Mouse (Mus musculus) neural tube, embryonic 13.5 days (tissue): Measurements from ENCODE around the gene Abcf2. TPM values are rescaled to one million over a fixed set of nuclear protein-coding genes. Genes with fewer than 3 reads are reported as not detected.

Experiments
- ATAC-seq: fragments of 200-750 bp; cut with Nextera tagmentation; 2 replicates; pipeline ENCODE4 v1.8.0; 2017; ENCODE audit warnings: low read depth, mild to moderate bottlenecking, moderate TSS enrichment, moderate library complexity
- H3K27ac ChIP-seq: fragments of 300-500 bp; sonication (generic); replicated peaks from 2 replicates; pipeline ENCODE4 v1.5.1; 2015; ENCODE audit warnings: moderate library complexity, mild to moderate bottlenecking, inconsistent platforms
- H3K27me3 ChIP-seq: fragments of 300-500 bp; sonication (generic); 2 replicates; pipeline ENCODE4 v1.6.1; 2015; ENCODE audit warnings: mild to moderate bottlenecking, inconsistent platforms
- H3K36me3 ChIP-seq: fragments of 300-500 bp; sonication (generic); 2 replicates; pipeline ENCODE4 v1.6.1; 2015; ENCODE audit warnings: mild to moderate bottlenecking, inconsistent platforms
- H3K4me1 ChIP-seq: fragments of 300-500 bp; sonication (generic); replicated peaks from 2 replicates; pipeline ENCODE4 v1.6.1; 2015; ENCODE audit warnings: inconsistent platforms
- H3K4me2 ChIP-seq: fragments of 300-500 bp; sonication (generic); 2 replicates; pipeline ENCODE4 v1.6.1; 2015; ENCODE audit warnings: inconsistent platforms, mild to moderate bottlenecking, moderate library complexity
- H3K4me3 ChIP-seq: fragments of 300-500 bp; sonication (generic); 2 replicates; pipeline ENCODE4 v1.5.1; 2015; ENCODE audit warnings: mild to moderate bottlenecking, inconsistent platforms
- H3K9ac ChIP-seq: fragments of 300-500 bp; sonication (generic); 2 replicates; pipeline ENCODE4 v1.6.1; 2015; ENCODE audit warnings: moderate library complexity, mild to moderate bottlenecking, inconsistent platforms
- H3K9me3 ChIP-seq: fragments of 300-500 bp; sonication (generic); 2 replicates; pipeline ENCODE4 v1.6.1; 2016; ENCODE audit warnings: inconsistent platforms
- WGBS: fragments of 180-500 bp; shearing (Covaris S2); methylation state at CpG from one replicate; pipeline ENCODE4 v1.1.7; 2015; 5-methylcytosine and 5-hydroxymethylcytosine counted together
- polyA plus RNA-seq: library from polyadenylated mRNA; unstranded; fragments of >200 nt; fragmentation: Nextera tagmentation; extraction: Ambion mirVana; gene quantifications from 2 replicates; pipeline ENCODE4 v1.2.1, GENCODE M21; 2015

The Abcf2 gene
- polyA plus RNA-seq, 1 experiment from 2014 or later = 91.2 TPM

DNA sequence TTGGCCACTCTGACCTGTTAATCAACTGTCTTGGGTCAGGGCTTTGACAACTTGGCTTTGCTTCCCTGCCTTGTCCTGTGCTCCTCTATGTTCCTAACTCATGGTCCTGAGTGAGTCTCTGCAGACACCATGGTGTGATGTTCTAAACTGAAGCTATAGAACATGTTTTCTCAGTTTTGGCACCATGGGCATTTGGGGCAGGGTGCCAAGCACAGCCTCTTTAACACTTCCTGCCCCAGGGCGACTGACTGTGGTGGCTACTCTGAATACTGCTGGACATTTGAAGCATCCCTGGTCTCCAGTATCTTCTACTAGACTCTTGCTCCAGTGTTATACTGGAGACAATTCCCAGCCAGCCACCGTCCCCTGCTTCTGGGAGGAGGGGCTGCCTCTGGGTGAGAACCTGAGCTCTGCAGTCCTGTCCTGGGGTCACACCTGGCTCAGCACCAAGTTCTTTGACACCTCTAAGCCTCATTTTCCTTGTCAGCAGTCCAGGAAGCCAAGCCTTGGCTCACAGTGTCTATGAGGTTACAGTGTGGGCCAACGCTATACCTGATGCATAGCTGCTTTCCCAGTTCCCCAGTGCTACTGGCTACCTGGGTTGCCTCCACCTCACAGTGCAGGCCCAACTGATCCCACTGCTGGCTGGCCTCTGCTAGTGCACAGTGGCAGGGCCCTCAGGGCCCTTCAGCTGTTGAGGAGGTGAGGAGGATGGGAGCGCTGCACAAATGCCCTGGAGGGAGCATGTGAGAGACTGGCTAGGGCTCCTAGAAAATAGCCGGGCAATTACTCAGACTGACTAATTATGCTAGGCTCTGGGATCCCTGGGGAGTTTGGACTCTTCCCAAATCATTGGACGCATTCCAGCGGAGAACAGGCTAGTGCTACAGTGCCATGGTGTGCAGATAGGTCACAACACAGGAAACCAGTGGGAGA, 34.4 kb upstream of the Abcf2 start:
- ATAC-seq = peak; percentile 74
- Histone ChIP-seq H3K9ac (peak overlapping the region; percentile 17; the same call in 1 of the 2 replicates), H3K4me3 (no peak overlapping the region), H3K27ac (peak overlapping the region; percentile 63), H3K36me3 (no peaks in the 10 kb centered on the region), H3K4me2 (no peak overlapping the region), H3K27me3 (no peaks in the 10 kb centered on the region), H3K9me3 (no peaks in the 10 kb centered on the region), H3K4me1 (peaks cover 30% of the 10 kb centered on the region)
- 43% methylated on average over 7 of the region's 7 CpGs for WGBS

DNA sequence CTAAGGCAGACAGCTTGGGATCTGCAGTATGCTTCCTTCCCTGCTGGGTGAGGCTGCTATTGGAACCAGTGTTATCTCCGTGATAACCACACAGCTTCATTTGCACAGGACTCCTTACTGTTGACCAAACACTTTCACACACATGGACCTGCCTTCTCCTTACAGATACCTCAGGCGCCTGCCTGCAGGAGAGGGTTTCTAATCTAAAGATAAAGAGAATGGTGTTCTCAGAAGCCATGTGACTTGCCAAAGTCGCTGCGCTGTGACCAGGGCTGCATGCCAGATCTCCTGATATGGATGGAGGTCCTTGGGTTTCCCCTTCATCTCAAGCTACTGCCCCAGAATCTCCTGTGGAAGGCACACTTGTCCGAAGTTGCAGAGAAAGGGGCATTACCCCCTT, 32.1 kb upstream of the Abcf2 start:
- Histone ChIP-seq H3K9ac (no peak overlapping the region), H3K9me3 (no peaks in the 10 kb centered on the region), H3K27me3 (no peaks in the 10 kb centered on the region), H3K4me1 (peaks cover 50% of the 10 kb centered on the region), H3K4me3 (no peak overlapping the region), H3K4me2 (no peak overlapping the region), H3K36me3 (no peaks in the 10 kb centered on the region), H3K27ac (no peak overlapping the region)
- WGBS = 50% methylated on average over 5 of the region's 5 CpGs
- no peak for ATAC-seq

DNA sequence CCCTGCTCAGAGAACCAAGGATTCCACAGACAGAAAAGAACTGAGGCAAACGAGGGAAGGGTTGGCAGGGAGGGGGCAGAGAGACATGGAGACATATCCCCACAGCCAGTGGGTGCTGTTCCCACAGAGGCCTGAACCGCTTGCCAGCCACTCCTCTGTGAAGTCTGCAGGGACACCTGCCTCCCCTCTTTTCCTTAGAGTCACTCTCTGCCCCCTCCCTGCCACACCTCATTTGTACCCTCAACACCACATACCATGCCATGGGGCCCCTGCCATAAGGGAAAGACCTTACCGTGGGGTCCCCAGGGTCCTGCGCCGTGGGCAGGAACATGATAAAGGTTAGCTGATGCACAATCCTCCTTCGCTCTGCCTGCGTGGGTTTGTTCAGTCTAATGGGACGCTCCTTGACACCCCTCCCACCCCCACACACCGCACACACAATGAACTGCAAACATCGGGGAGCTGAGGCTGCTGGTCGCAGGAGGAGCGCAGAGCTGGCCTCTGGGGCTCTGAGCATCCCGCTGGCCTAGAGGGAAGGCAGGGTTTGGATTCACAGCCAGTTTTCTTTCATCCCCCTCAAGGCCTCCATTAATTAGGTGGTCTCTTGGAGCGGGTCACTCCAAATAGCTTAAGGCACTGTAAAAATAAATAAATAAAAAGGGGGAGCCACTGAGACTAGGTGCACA, 28.9 kb upstream of the Abcf2 start:
- no peak for ATAC-seq
- Histone ChIP-seq H3K4me1 (peaks cover 66% of the 10 kb centered on the region), H3K36me3 (no peaks in the 10 kb centered on the region), H3K9ac (peak overlapping the region; percentile 97), H3K27ac (peak overlapping the region; percentile 99), H3K27me3 (no peaks in the 10 kb centered on the region), H3K9me3 (no peaks in the 10 kb centered on the region), H3K4me2 (peak overlapping the region; percentile 89), H3K4me3 (peak overlapping the region; percentile 61)
- 12% methylated on average over 14 of the region's 14 CpGs for WGBS

DNA sequence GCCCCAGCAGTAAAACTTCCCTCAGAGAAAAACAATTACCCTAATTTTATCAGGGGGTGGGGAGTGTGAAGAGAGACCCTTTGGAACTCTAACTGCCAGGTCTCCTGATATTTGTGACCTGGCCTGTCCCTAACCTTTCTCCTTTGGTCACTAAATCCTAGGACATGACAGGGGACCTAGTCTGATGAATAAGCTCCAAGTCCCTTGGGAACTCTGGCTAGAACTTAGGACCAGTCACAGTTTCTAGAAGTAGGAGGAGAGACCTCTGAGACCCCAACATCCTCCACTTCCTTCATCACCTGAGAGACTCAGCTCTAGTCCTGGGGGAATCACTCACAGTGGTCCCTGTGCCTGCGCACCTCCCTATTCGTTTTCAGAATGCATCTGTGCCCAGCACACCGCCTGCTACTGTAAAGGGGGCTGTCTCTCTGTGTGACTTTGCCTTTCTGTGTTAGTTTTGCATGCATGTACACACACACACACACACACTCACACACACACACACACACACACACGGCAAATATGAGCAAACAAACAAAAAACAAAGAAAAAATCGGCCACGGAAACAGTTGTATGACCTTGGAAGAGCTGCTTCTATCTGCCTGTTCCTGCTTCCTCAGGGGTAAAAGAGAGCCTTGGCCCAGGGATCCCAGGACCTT, 28.2 kb upstream of the Abcf2 start:
- Histone ChIP-seq H3K36me3 (no peaks in the 10 kb centered on the region), H3K4me2 (peak overlapping the region; percentile 89), H3K27ac (peak overlapping the region; percentile 99), H3K9ac (peak overlapping the region; percentile 97), H3K27me3 (no peaks in the 10 kb centered on the region), H3K9me3 (no peaks in the 10 kb centered on the region), H3K4me3 (peak overlapping the region; percentile 61), H3K4me1 (peaks cover 70% of the 10 kb centered on the region)
- ATAC-seq = no peak
- 7% methylated on average over 6 of the region's 6 CpGs for WGBS

DNA sequence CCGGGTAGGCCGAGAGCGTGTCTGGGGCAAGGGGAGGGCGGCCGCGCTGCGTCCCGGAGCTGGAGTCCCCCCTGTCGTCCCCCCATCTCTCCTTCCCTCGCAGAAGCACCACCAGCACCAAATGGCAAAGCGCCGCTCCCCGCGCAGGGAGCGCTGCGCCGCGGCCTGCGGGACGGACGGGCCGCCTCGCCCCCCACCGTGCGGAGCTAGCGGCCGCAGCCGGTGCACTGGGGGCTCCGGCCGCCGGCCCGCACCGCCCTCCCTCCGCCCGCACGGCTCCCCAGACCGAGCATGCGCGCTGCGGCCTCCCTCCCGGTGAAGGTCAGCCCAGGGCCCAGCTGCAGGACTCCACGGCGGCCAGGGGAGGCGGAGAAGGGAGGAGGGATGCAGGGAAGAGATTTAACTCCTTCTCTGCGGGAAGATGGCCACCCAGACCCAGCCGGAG, 27.4 kb upstream of the Abcf2 start:
- Histone ChIP-seq H3K4me1 (peaks cover 76% of the 10 kb centered on the region), H3K9me3 (no peaks in the 10 kb centered on the region), H3K9ac (peak overlapping the region; percentile 97), H3K4me2 (peak overlapping the region; percentile 89), H3K4me3 (peak overlapping the region; percentile 61), H3K27me3 (no peaks in the 10 kb centered on the region), H3K27ac (peak overlapping the region; percentile 99), H3K36me3 (no peaks in the 10 kb centered on the region)
- WGBS = 2% methylated on average over 33 of the region's 46 CpGs
- ATAC-seq = peak; percentile 75

DNA sequence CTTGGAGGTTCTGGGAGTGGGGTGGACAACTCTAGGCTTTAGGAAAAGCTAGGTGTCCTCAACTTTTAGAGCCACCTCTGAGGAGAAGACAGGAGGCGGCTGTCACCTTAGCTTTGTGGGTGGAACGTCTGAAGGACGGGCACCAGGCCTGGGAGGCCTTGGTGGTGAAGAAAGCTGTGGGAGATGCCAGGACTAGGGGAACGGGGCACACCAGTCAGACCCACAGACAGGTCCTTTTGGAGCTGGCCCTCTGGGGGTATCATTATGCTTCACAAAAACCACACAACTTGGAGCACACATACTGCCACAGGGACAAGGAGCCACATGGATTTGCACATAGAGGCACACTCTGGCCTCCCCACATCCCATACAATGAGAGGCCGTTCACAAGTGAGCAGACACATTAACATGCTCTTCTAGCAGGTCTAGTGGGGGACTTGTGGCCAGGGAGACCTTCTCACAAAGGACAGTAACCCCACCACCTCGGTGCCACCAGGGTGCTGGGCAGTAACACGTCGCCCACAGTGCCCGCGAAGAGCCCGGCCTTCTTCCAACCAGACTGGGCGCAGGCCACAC, 26.9 kb upstream of the Abcf2 start:
- ATAC-seq = peak; percentile 1; the same call in 1 of the 2 replicates
- WGBS = 18% methylated on average over 12 of the region's 12 CpGs

DNA sequence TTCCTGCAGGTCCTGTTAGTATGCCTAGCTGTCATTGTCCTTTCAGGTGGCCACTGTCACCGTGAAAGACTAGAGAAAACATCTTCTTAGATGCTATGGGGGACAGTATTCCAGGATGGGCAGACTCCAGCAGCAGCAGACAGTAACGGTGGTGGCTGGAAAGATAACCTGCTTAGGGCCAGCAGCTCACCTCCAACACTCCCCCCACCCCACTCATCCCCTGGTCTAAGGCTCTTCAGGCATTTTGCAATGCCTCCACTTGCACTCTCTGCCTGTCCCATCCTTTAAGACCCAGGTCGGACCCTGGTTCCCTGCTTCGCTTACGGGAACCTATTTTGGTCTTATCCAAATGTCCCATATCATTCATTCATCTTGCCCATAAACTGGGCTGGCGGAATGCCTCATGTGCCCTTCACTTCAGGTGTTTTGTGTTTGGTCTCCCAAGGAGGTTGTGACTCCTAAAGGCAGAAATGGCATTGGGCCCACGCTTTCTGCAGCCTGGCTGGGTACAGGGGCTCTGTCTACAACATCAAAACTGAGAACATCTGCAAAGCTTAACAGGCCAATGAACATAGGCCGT, 26.3 kb upstream of the Abcf2 start:
- H3K36me3 ChIP-seq = no peaks in the 10 kb centered on the region
- 55% methylated on average over 8 of the region's 8 CpGs for WGBS
- H3K27me3 ChIP-seq = no peaks in the 10 kb centered on the region
- peak overlapping the region; percentile 99 for H3K27ac ChIP-seq
- no peak for ATAC-seq
- peak overlapping the region; percentile 97 for H3K9ac ChIP-seq
- H3K4me1 ChIP-seq = peaks cover 84% of the 10 kb centered on the region
- H3K9me3 ChIP-seq = no peaks in the 10 kb centered on the region
- peak overlapping the region; percentile 60 for H3K4me3 ChIP-seq
- H3K4me2 ChIP-seq = peak overlapping the region; percentile 89

More for the DNA sequence above, 26.9 kb upstream of the Abcf2 start:
- Histone ChIP-seq H3K4me1 (peaks cover 81% of the 10 kb centered on the region), H3K27me3 (no peaks in the 10 kb centered on the region), H3K9ac (peak overlapping the region; percentile 97), H3K9me3 (no peaks in the 10 kb centered on the region), H3K4me2 (peak overlapping the region; percentile 89), H3K36me3 (no peaks in the 10 kb centered on the region), H3K27ac (peak overlapping the region; percentile 99), H3K4me3 (peak overlapping the region; percentile 61)

DNA sequence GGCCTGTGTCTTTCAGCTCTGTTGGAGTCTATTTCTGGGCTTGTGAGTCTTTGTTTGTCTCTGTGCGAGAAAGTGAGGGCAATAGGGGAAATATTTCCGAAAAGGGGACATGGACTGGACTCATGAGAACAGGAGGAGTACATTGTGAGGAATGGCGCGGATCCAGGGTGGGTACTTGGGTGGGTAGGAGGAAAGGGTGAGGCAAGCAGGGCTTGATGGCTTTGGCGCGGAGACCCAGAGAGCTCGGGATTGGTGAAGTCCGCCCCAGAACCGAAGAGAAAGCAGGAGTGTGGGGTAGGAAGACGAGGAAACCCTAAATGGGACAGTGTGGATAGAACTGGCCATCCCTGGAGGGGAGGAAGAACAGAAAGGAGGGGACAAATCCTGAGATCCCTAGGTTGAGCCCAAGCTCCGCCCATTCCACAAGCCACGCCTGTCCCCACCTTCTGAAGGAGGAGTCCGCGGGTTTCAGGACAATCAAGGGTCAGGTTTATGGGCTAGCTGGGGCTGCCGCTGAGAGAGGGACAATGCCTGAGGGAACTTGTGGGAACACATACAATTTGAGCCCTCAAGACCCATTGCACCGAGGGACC, 25.6 kb upstream of the Abcf2 start:
- WGBS = 2% methylated on average over 16 of the region's 16 CpGs
- peak overlapping the region; percentile 89 for H3K4me2 ChIP-seq
- ATAC-seq = peak; percentile 29

DNA sequence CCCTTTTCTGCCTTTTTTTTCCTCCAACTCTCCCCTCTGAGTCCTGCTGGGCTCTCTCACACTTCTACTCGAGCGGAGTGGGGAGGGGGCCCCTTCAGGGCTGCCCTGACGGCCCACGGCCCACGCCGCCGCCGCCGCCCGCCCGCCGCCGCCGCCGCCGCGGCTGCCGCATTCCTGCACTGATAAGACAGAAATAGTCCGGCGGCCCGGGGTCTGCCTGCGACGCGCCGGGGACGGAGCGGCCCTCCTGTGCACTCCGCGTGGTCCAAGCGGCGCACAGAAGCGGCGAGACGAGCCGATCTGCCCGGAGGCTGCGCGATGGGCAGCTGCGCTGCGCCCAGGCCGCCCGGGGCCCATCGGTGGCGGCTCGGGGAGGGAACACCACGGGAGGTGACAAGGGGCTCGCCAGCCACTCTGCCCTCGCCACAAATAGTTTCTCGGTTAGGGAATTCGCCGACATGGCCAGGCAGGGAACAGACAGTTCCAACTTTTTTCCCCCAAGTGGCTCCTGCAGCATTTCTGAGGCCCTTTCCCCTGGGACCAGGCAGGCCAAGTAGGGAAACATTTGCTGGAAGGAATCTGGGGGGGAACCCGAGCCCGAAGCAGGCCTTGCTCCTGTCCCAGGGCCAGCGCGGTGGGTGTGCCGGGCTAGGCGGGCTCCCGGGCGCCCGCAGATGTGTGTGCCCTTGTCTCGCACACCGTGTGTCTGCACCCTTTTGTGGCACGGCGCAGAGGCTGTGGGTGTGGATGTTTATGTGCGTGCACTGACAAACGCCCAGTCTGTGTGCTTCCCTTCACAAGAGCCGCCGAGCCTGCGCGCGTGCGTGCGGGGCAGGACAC, 24.9 kb upstream of the Abcf2 start:
- Histone ChIP-seq H3K9me3 (no peaks in the 10 kb centered on the region), H3K4me2 (peak overlapping the region; percentile 89), H3K27ac (peak overlapping the region; percentile 99), H3K9ac (peak overlapping the region; percentile 97), H3K27me3 (no peaks in the 10 kb centered on the region), H3K36me3 (no peaks in the 10 kb centered on the region), H3K4me1 (peaks cover 92% of the 10 kb centered on the region), H3K4me3 (peak overlapping the region; percentile 60)
- WGBS = under 1% methylated on average over 73 of the region's 73 CpGs
- peak; percentile 41 for ATAC-seq

More for the DNA sequence above, 25.6 kb upstream of the Abcf2 start:
- Histone ChIP-seq H3K4me3 (peak overlapping the region; percentile 60), H3K36me3 (no peaks in the 10 kb centered on the region), H3K27me3 (no peaks in the 10 kb centered on the region), H3K27ac (peak overlapping the region; percentile 99), H3K4me1 (peaks cover 90% of the 10 kb centered on the region), H3K9me3 (no peaks in the 10 kb centered on the region), H3K9ac (peak overlapping the region; percentile 97)

DNA sequence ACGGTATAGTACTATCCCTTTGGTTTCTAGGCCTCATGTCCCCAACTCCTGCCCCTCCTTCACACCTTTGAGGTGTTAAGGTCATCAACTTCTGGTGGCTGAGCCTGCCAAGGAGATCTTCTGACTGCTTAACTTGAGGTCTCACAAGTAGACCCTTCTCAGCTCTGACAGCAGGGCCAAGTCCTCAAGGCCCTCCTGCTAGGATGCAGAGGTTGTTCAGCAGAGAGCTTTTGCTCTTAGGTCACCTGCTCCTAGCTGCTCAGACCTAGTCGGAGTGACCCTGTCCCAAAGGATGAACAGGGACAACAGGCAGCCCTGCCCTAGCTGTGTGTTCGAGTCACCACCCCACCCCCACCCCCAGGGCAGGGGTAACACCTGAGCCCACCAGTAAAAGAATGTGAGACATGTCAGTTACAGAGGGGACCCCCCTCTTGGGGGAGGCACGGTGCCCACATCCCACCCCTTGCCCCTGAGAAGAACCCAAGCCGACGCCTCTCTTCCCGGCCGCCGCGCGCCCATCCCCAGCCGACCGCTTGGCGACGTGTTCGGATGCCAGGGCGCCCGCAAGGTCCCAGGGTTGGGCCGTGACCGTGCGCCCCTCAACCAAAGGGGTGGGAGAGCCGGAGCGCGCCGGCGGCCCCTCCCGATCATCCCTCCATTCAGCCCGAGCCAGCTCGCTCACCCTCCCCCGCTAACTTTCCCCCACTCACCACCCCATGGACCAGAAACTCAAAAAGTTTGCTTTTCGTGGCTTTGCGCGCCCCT, 24.0 kb upstream of the Abcf2 start:
- WGBS = under 1% methylated on average over 33 of the region's 33 CpGs
- Histone ChIP-seq H3K4me3 (peak overlapping the region; percentile 60), H3K9me3 (no peaks in the 10 kb centered on the region), H3K9ac (peak overlapping the region; percentile 97), H3K4me1 (peaks cover 92% of the 10 kb centered on the region), H3K4me2 (peak overlapping the region; percentile 89), H3K27me3 (no peaks in the 10 kb centered on the region), H3K27ac (peak overlapping the region; percentile 99), H3K36me3 (no peaks in the 10 kb centered on the region)
- ATAC-seq = no peak
